8 mouse cellular contexts compared by ENCODE assay signal in the genomic region with DNA sequence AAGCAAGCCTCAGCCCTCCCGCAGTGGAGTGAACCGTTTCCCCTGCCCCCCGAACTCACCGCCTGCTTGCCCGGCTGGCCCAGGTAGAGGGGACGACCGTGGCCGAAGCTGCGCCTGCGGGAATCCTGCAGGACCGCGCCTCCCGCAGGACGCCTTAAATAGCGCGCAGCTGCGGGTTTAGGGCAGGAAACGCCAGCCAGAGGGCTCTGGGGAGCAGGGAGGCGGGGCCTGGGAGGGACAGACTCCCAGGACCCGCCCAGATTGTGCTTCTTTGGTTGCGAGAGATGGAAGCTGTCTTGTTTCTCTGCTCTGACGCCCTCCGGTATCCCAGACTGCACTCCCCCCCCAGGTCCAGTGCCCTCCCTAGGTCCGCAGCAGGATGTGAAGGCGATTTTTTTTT. TPM values are rescaled to one million over a fixed set of nuclear protein-coding genes. Genes with fewer than 3 reads are reported as not detected.
A peak's percentile ranks its signal among the peaks of the same experiment; 100 is the strongest.
DNase-seq lines count a peak whose midpoint lies in the region; ATAC-seq and TF ChIP-seq lines count a peak whose summit lies in the region.

Gja4 (minus strand) TSS at position 179 of the 400 bp plus-strand sequence.

- DNase-seq in CH12.LX (ENCODE audit: extremely low read depth) = peak; percentile 45
- peak; percentile 58 for DNase-seq in brain, embryonic 18.5 days (ENCODE audit: low read depth, low spot score)
- DNase-seq in forebrain, embryonic 10.5 days (ENCODE audit: extremely low spot score, low spot score) = peak; percentile 57
- peak; percentile 15 for DNase-seq in liver, embryonic 13.5 days
- peak; percentile 86 for DNase-seq in neural tube, embryonic 11.5 days (ENCODE audit: low spot score)

- H3K79me2 ChIP-seq in CH12.LX (replicated peaks; ENCODE audit: control insufficient read depth, extremely low read depth, insufficient read depth, poor library complexity, severe bottlenecking) = no peaks in the 10 kb centered on the region

- TF ChIP-seq RAD21 in CH12.LX (IDR thresholded peaks at IDR 0.05; ENCODE audit: low read depth, low read length) = no peak

- no peak within 1 kb of the TSS for H3K27ac ChIP-seq in CH12.LX (ENCODE audit: insufficient read depth, low read depth)
- H3K27ac ChIP-seq in forebrain, embryonic 10.5 days = peak within 1 kb of the TSS; percentile 63
- no peak within 1 kb of the TSS for H3K27ac ChIP-seq in heart, embryonic 13.5 days (replicated peaks)
- no peak within 1 kb of the TSS for H3K27ac ChIP-seq in kidney, embryonic 16.5 days (ENCODE audit: low read length)
- no peak within 1 kb of the TSS for H3K27ac ChIP-seq in liver, embryonic 13.5 days
- H3K27ac ChIP-seq in neural tube, embryonic 11.5 days (ENCODE audit: low read depth, low read length) = no peak within 1 kb of the TSS
- no peak within 1 kb of the TSS; the same call in 1 of the 2 replicates for H3K27ac ChIP-seq in testis, adult 2 months (ENCODE audit: control insufficient read depth, insufficient read depth, low read depth, low read length)

- H3K27me3 ChIP-seq in CH12.LX (replicated peaks) = peaks cover 47% of the 10 kb centered on the region
- H3K27me3 ChIP-seq in forebrain, embryonic 10.5 days (ENCODE audit: poor library complexity, severe bottlenecking) = peaks cover 57% of the 10 kb centered on the region
- H3K27me3 ChIP-seq in heart, embryonic 13.5 days (replicated peaks) = peaks cover 58% of the 10 kb centered on the region
- peaks cover 23% of the 10 kb centered on the region for H3K27me3 ChIP-seq in kidney, embryonic 16.5 days (ENCODE audit: insufficient read depth, low read length)
- peaks cover 28% of the 10 kb centered on the region for H3K27me3 ChIP-seq in liver, embryonic 13.5 days
- 0 out of 2 replicates have a peak, but pooled peaks cover 3% of the 10 kb centered on the region for H3K27me3 ChIP-seq in neural tube, embryonic 11.5 days (ENCODE audit: control insufficient read depth, insufficient read depth, low read length)
- no peaks in the 10 kb centered on the region for H3K27me3 ChIP-seq in testis, adult 2 months (ENCODE audit: control insufficient read depth, insufficient read depth, low read length)

- H3K9me3 ChIP-seq in CH12.LX (replicated peaks; ENCODE audit: low read length) = no peaks in the 10 kb centered on the region
- H3K9me3 ChIP-seq in forebrain, embryonic 10.5 days = no peaks in the 10 kb centered on the region
- H3K9me3 ChIP-seq in heart, embryonic 13.5 days = no peaks in the 10 kb centered on the region
- H3K9me3 ChIP-seq in kidney, embryonic 16.5 days (ENCODE audit: low read length) = no peaks in the 10 kb centered on the region
- H3K9me3 ChIP-seq in liver, embryonic 13.5 days (replicated peaks) = no peaks in the 10 kb centered on the region
- H3K9me3 ChIP-seq in neural tube, embryonic 11.5 days (ENCODE audit: control insufficient read depth, low read length) = no peaks in the 10 kb centered on the region

- H3K4me3 ChIP-seq in CH12.LX (replicated peaks in 1 of 3; ENCODE audit: low read depth in 2 of 3, low read length in 2 of 3, poor library complexity in 1 of 3) = peak within 1 kb of the TSS in 2 of 3 experiments; percentile 12 to 46
- H3K4me3 ChIP-seq in forebrain, embryonic 10.5 days = peak within 1 kb of the TSS; percentile 60
- peak within 1 kb of the TSS; percentile 59 for H3K4me3 ChIP-seq in heart, embryonic 13.5 days
- peak within 1 kb of the TSS; percentile 60 for H3K4me3 ChIP-seq in kidney, embryonic 16.5 days (ENCODE audit: low read length)
- peak within 1 kb of the TSS; percentile 45 for H3K4me3 ChIP-seq in liver, embryonic 13.5 days (replicated peaks)
- peak within 1 kb of the TSS; percentile 40 for H3K4me3 ChIP-seq in neural tube, embryonic 11.5 days (ENCODE audit: low read depth, low read length)
- H3K4me3 ChIP-seq in testis, adult 2 months (ENCODE audit: control insufficient read depth, low read depth, low read length) = peak within 1 kb of the TSS; percentile 72

- no peaks in the 10 kb centered on the region for H3K36me3 ChIP-seq in CH12.LX (replicated peaks in 1 of 2; ENCODE audit: control insufficient read depth in 1 of 2, insufficient read depth in 1 of 2, low read length in 1 of 2)
- no peaks in the 10 kb centered on the region for H3K36me3 ChIP-seq in forebrain, embryonic 10.5 days (replicated peaks)
- no peaks in the 10 kb centered on the region for H3K36me3 ChIP-seq in heart, embryonic 13.5 days
- no peaks in the 10 kb centered on the region for H3K36me3 ChIP-seq in kidney, embryonic 16.5 days (ENCODE audit: insufficient read depth, low read length)
- H3K36me3 ChIP-seq in liver, embryonic 13.5 days = no peaks in the 10 kb centered on the region
- no peaks in the 10 kb centered on the region for H3K36me3 ChIP-seq in neural tube, embryonic 11.5 days (ENCODE audit: control insufficient read depth, insufficient read depth, low read length)
- no peaks in the 10 kb centered on the region for H3K36me3 ChIP-seq in testis, adult 2 months (ENCODE audit: control insufficient read depth, insufficient read depth, low read length)

- WGBS in forebrain, embryonic 10.5 days = under 1% methylated on average over 25 of the region's 25 CpGs
- WGBS in heart, embryonic 13.5 days = under 1% methylated on average over 25 of the region's 25 CpGs
- WGBS in kidney, embryonic 16.5 days = under 1% methylated on average over 25 of the region's 25 CpGs
- under 1% methylated on average over 25 of the region's 25 CpGs for WGBS in liver, embryonic 13.5 days (ENCODE audit: insufficient replicate concordance)
- under 1% methylated on average over 25 of the region's 25 CpGs for WGBS in neural tube, embryonic 11.5 days

- in situ Hi-C loops in CH12.LX (cut with MboI; ENCODE audit: low pct_ligation_motif_present, low pct_unique_long_range_greater_than_20kb, low sequenced_read_pairs) = no loop called here

- peak in 1 of 2 experiments; percentile 36; a peak in 2 of 4 replicates for TF ChIP-seq CTCF in CH12.LX (conservative IDR thresholded peaks at IDR 0.05 in 1 of 2, IDR thresholded peaks at IDR 0.05 in 1 of 2; ENCODE audit: low read depth in 2 of 2, low read length in 2 of 2)
- TF ChIP-seq CTCF in testis, adult 2 months (IDR thresholded peaks at IDR 0.05; ENCODE audit: control insufficient read depth, insufficient read depth, insufficient replicate concordance, low read depth, low read length) = no peak

- no peak within 1 kb of the TSS for H3K9ac ChIP-seq in CH12.LX (ENCODE audit: insufficient read depth, low read depth)
- H3K9ac ChIP-seq in heart, embryonic 13.5 days = peak within 1 kb of the TSS; percentile 76
- H3K9ac ChIP-seq in kidney, embryonic 16.5 days (replicated peaks; ENCODE audit: low read length) = peak within 1 kb of the TSS; percentile 64
- H3K9ac ChIP-seq in liver, embryonic 13.5 days = no peak within 1 kb of the TSS
- peak within 1 kb of the TSS; percentile 51 for H3K9ac ChIP-seq in neural tube, embryonic 11.5 days (ENCODE audit: low read length)

- ATAC-seq in heart, embryonic 13.5 days (ENCODE audit: extremely low read depth, insufficient number of reproducible peaks, low FRiP score, low TSS enrichment) = no peak; the same call in 1 of the 2 replicates
- ATAC-seq in kidney, embryonic 16.5 days (ENCODE audit: low FRiP score, low TSS enrichment) = peak; percentile 91
- ATAC-seq in liver, embryonic 13.5 days (ENCODE audit: low read depth) = peak; percentile 65; the same call in 1 of the 2 replicates
- peak; percentile 60 for ATAC-seq in neural tube, embryonic 11.5 days (ENCODE audit: insufficient read depth, low FRiP score, low TSS enrichment)

- H3K4me2 ChIP-seq in CH12.LX (ENCODE audit: insufficient read depth, low read depth, poor library complexity, severe bottlenecking) = peak within 1 kb of the TSS; percentile 76
- H3K4me2 ChIP-seq in heart, embryonic 13.5 days = peak within 1 kb of the TSS; percentile 81
- H3K4me2 ChIP-seq in kidney, embryonic 16.5 days (replicated peaks; ENCODE audit: low read depth, low read length) = peak within 1 kb of the TSS; percentile 92
- H3K4me2 ChIP-seq in liver, embryonic 13.5 days = peak within 1 kb of the TSS; percentile 66
- peak within 1 kb of the TSS; percentile 85 for H3K4me2 ChIP-seq in neural tube, embryonic 11.5 days (ENCODE audit: low read depth)

- dilution Hi-C loops in CH12.LX (cut with MboI; ENCODE audit: extremely low pct_ligation_motif_present, extremely low pct_unique_long_range_greater_than_20kb, low sequenced_read_pairs) = no loop called here

- TF ChIP-seq POLR2A in CH12.LX (IDR thresholded peaks at IDR 0.05; ENCODE audit: low read depth, low read length) = no peak
- no peak for TF ChIP-seq POLR2A in testis, adult 2 months (IDR thresholded peaks at IDR 0.05; ENCODE audit: control insufficient read depth, low read depth, low read length)

- TF ChIP-seq EP300 in CH12.LX (IDR thresholded peaks at IDR 0.05; ENCODE audit: low read length) = no peak

- peaks cover 0 to 9% of the 10 kb centered on the region in 2 experiments; a peak in 1 of 4 replicates for H3K4me1 ChIP-seq in CH12.LX (ENCODE audit: control insufficient read depth in 1 of 2, insufficient read depth in 2 of 2)
- H3K4me1 ChIP-seq in forebrain, embryonic 10.5 days = peaks cover 23% of the 10 kb centered on the region
- peaks cover 11% of the 10 kb centered on the region for H3K4me1 ChIP-seq in heart, embryonic 13.5 days
- H3K4me1 ChIP-seq in kidney, embryonic 16.5 days (ENCODE audit: insufficient read depth, low read length) = peaks cover 12% of the 10 kb centered on the region
- no peaks in the 10 kb centered on the region for H3K4me1 ChIP-seq in liver, embryonic 13.5 days (replicated peaks)
- H3K4me1 ChIP-seq in neural tube, embryonic 11.5 days (ENCODE audit: control insufficient read depth, insufficient read depth, low read length) = no peaks in the 10 kb centered on the region
- H3K4me1 ChIP-seq in testis, adult 2 months (ENCODE audit: control insufficient read depth, insufficient read depth, low read length) = peaks cover 4% of the 10 kb centered on the region; the same call in 1 of the 2 replicates

TF ChIP-seq in CH12.LX, 34 proteins besides CTCF, POLR2A, EP300 and RAD21 (continues in another document):
- TF ChIP-seq JUN (IDR thresholded peaks at IDR 0.05; ENCODE audit: insufficient read depth, low read depth, low read length) = no peak
- peak; percentile 55; the same call in 1 of the 2 replicates for TF ChIP-seq NRF1 (IDR thresholded peaks at IDR 0.05; ENCODE audit: low read depth, low read length)
- TF ChIP-seq MAFK (IDR thresholded peaks at IDR 0.05; ENCODE audit: insufficient replicate concordance, low read length) = no peak
- TF ChIP-seq SMC3 (IDR thresholded peaks at IDR 0.05; ENCODE audit: low read depth, low read length) = 0 out of 2 replicates have a peak, but pooled peaks have one; percentile 3

RNA-seq across cellular contexts. Expression of gene Gja4, which starts in this region (rescaled TPM):
- total RNA-seq in CH12.LX (2012; rRNA removed) (not detected in 2 replicates), CH12.LX (2014; rRNA removed) (not detected in 2 replicates)
- polyA plus RNA-seq in CH12.LX (2012; ENCODE audit: insufficient read length, low read depth) = not detected in 2 replicates
- polyA plus RNA-seq in forebrain, embryonic 10.5 days (2016; fragmentation: Nextera tagmentation; extraction: Ambion mirVana) = 9.6 and 11.1 TPM in 2 replicates
- 29.5 and 32.9 TPM in 2 replicates for polyA plus RNA-seq in heart, embryonic 13.5 days (2015; fragmentation: Nextera tagmentation; extraction: Ambion mirVana)
- polyA plus RNA-seq in kidney, embryonic 16.5 days (2015; fragmentation: Nextera tagmentation; extraction: Ambion mirVana) = 30.9 TPM in 2 replicates
- 2.6 and 2.8 TPM in 2 replicates for polyA plus RNA-seq in liver, embryonic 13.5 days (2015; fragmentation: Nextera tagmentation; extraction: Ambion mirVana)
- polyA plus RNA-seq in neural tube, embryonic 11.5 days (2014; fragmentation: Nextera tagmentation; extraction: Ambion mirVana) = 16.6 and 20.3 TPM in 2 replicates
- 2.4 and 3.1 TPM in 2 replicates for polyA plus RNA-seq in testis, adult 2 months (2012; rRNA removed)

Comparison
In these comparisons a context has a peak if more than half of its experiments do, and no peak if none do; other contexts are left out.
1. Peak in DNase-seq, H3K4me3 ChIP-seq and H3K4me2 ChIP-seq in CH12.LX; RNA of the gene not detected or under 1 TPM.
2. DNase-seq: peak in every context shown above with its lines; median percentile 86 in neural tube, embryonic 11.5 days; 58 in brain, embryonic 18.5 days; 57 in forebrain, embryonic 10.5 days; 45 in CH12.LX; 15 in liver, embryonic 13.5 days.
3. H3K9ac ChIP-seq: peak in heart, embryonic 13.5 days (single experiment), kidney, embryonic 16.5 days (single experiment) and neural tube, embryonic 11.5 days (single experiment); none in CH12.LX (single experiment) and liver, embryonic 13.5 days (single experiment).
4. Peak in every context shown above with its lines, with median percentiles within 50 percentile points of each other: H3K4me2 ChIP-seq and H3K4me3 ChIP-seq.